Mouse (Mus musculus) testis, adult 2 months (tissue): ENCODE results near the gene Ildr1. TPM values are rescaled to one million over a fixed set of nuclear protein-coding genes. Genes with fewer than 3 reads are reported as not detected.

Experiments used
- H3K27ac ChIP-seq: fragments of 200-500 bp; 2 replicates; pipeline ENCODE4 v1.5.1; 2012; ENCODE audit warnings: low read depth, low read length; ENCODE audit not compliant: control insufficient read depth, insufficient read depth
- H3K27me3 ChIP-seq: fragments of 200-500 bp; 2 replicates; pipeline ENCODE4 v1.6.1; 2012; ENCODE audit warnings: mild to moderate bottlenecking, low read length, moderate library complexity; ENCODE audit not compliant: control insufficient read depth, insufficient read depth
- H3K36me3 ChIP-seq: fragments of 200-500 bp; 2 replicates; pipeline ENCODE4 v1.6.1; 2012; ENCODE audit warnings: mild to moderate bottlenecking, low read length; ENCODE audit not compliant: control insufficient read depth, insufficient read depth
- H3K4me1 ChIP-seq: fragments of 200-500 bp; 2 replicates; pipeline ENCODE4 v1.6.1; 2012; ENCODE audit warnings: low read length; ENCODE audit not compliant: control insufficient read depth, insufficient read depth
- H3K4me3 ChIP-seq: fragments of 200-500 bp; 2 replicates; pipeline ENCODE4 v1.5.1; 2012; ENCODE audit warnings: low read depth, mild to moderate bottlenecking, low read length, moderate library complexity, mixed read lengths; ENCODE audit not compliant: control insufficient read depth
- CTCF ChIP-seq: fragments of 200-500 bp; IDR thresholded peaks from 2 replicates; pipeline ENCODE4 v1.5.1; 2012; ENCODE audit warnings: low read depth, mild to moderate bottlenecking, inconsistent platforms, low read length, moderate library complexity; ENCODE audit not compliant: control insufficient read depth, insufficient read depth, insufficient replicate concordance
- POLR2A ChIP-seq: fragments of 200-500 bp; IDR thresholded peaks from 2 replicates; pipeline ENCODE4 v1.6.1; 2012; ENCODE audit warnings: low read depth, mild to moderate bottlenecking, inconsistent platforms, low read length, moderate library complexity; ENCODE audit not compliant: control insufficient read depth
- polyA plus RNA-seq: library from polyadenylated mRNA; depleted of rRNA; stranded (reverse); fragments of >200 nt; gene quantifications from 2 replicates; pipeline ENCODE4 v1.2.3, GENCODE M21; 2012

The Ildr1 gene
- polyA plus RNA-seq, 1 experiment: 0.04 TPM

- Histone ChIP-seq H3K27me3 (no peaks in the 10 kb centered on the region), H3K4me3 (no peak overlapping the region), H3K36me3 (no peaks in the 10 kb centered on the region), H3K4me1 (no peaks in the 10 kb centered on the region), H3K27ac (no peak overlapping the region)
- no peak for TF ChIP-seq CTCF
- no peak for TF ChIP-seq POLR2A
These were observed 41.6 kb downstream of the Ildr1 start for GRCm38 (mm10) chr16:36735421-36735820.

GRCm38 (mm10) chr16:36739404-36739930, 45.7 kb downstream of the Ildr1 start:
- no peak overlapping the region for H3K4me3 ChIP-seq
- H3K4me1 ChIP-seq: no peaks in the 10 kb centered on the region
- H3K27me3 ChIP-seq: no peaks in the 10 kb centered on the region
- no peak for TF ChIP-seq POLR2A
- no peak for TF ChIP-seq CTCF
- H3K36me3 ChIP-seq: no peaks in the 10 kb centered on the region
- H3K27ac ChIP-seq: no peak overlapping the region

- H3K27ac ChIP-seq: no peak overlapping the region
- H3K27me3 ChIP-seq: no peaks in the 10 kb centered on the region
- no peaks in the 10 kb centered on the region for H3K36me3 ChIP-seq
- no peak overlapping the region for H3K4me3 ChIP-seq
- no peaks in the 10 kb centered on the region for H3K4me1 ChIP-seq
- TF ChIP-seq CTCF (no peak), POLR2A (no peak)
These were observed 49.8 kb downstream of the Ildr1 start for GRCm38 (mm10) chr16:36743580-36743979.

- Histone ChIP-seq H3K4me1 (no peaks in the 10 kb centered on the region), H3K27me3 (no peaks in the 10 kb centered on the region), H3K27ac (no peak overlapping the region), H3K4me3 (no peak overlapping the region), H3K36me3 (no peaks in the 10 kb centered on the region)
- TF ChIP-seq POLR2A (no peak), CTCF (no peak)
These were observed 53.3 kb downstream of the Ildr1 start for GRCm38 (mm10) chr16:36747068-36747467.

- Histone ChIP-seq H3K27me3 (no peaks in the 10 kb centered on the region), H3K4me1 (no peaks in the 10 kb centered on the region), H3K27ac (no peak overlapping the region), H3K36me3 (no peaks in the 10 kb centered on the region), H3K4me3 (no peak overlapping the region)
- TF ChIP-seq CTCF (no peak), POLR2A (no peak)
These were observed 54.0 kb downstream of the Ildr1 start for GRCm38 (mm10) chr16:36747767-36748166.

- Histone ChIP-seq H3K27ac (no peak overlapping the region), H3K36me3 (no peaks in the 10 kb centered on the region), H3K4me3 (no peak overlapping the region), H3K4me1 (no peaks in the 10 kb centered on the region), H3K27me3 (no peaks in the 10 kb centered on the region)
- TF ChIP-seq POLR2A (no peak), CTCF (no peak)
These were observed 58.2 kb downstream of the Ildr1 start for GRCm38 (mm10) chr16:36751979-36752378.

- Histone ChIP-seq H3K4me3 (no peak overlapping the region), H3K36me3 (no peaks in the 10 kb centered on the region), H3K4me1 (no peaks in the 10 kb centered on the region), H3K27me3 (no peaks in the 10 kb centered on the region), H3K27ac (no peak overlapping the region)
- TF ChIP-seq POLR2A (no peak), CTCF (no peak)
These were observed 76.5 kb downstream of the Ildr1 start for GRCm38 (mm10) chr16:36770191-36770771.

GRCm38 (mm10) chr16:36770830-36771229, 77.1 kb downstream of the Ildr1 start:
- H3K27ac ChIP-seq: no peak overlapping the region
- H3K4me1 ChIP-seq: no peaks in the 10 kb centered on the region
- TF ChIP-seq CTCF: no peak
- TF ChIP-seq POLR2A: no peak
- H3K36me3 ChIP-seq: no peaks in the 10 kb centered on the region
- no peaks in the 10 kb centered on the region for H3K27me3 ChIP-seq
- no peak overlapping the region for H3K4me3 ChIP-seq
